Mouse (Mus musculus): ENCODE measurements around the gene Mesp2. TPM values are rescaled to one million over a fixed set of nuclear protein-coding genes. Genes with fewer than 3 reads are reported as not detected.
"Not testable (repeated sequence)": the region's sequence is repeated elsewhere in the genome, so short reads cannot be mapped to it uniquely, and the experiment has no call there.

Gene Mesp2
- polyA plus RNA-seq, 1 experiment from 2014 or later, result 1.2 TPM

DNA sequence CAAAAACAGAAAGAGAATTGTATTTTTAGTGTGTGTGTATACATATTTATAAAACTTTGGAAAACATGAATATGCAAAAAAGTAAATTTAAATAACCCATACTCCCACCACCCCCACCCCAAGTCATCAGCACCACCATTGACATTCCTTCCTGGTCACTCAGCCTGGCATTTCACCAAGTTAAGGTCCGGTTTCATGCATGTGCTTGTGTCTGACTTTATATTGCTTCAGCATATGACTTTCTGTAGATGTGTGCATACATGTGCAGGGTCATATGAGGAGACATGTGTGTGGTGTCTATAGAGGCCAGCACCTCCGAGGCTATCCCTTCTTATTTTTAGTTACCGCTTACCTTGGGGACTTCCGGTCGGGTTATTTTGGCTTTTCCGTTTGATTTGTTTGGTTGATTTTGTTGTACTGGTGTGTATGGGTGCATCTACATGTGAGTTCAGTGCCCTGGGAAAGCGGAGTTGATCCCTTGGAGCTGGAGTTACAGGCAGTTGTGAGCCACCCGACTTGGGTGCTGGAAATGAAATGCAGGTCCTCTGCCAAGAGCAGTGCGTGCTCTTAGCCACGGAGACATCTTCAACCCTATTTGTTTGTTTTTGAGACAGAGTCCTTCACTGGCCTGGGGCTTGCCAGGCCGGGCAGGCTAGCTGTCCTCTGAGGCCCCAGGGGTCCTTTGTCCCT lies 28.6 kb upstream of the Mesp2 start:
- 78% methylated on average over 11 of the region's 11 CpGs for whole genome bisulfite sequencing
- Histone ChIP-seq H3K4me1 (ENCODE audit: control insufficient read depth, insufficient read depth, low read length) (0 out of 2 replicates have a peak, but pooled peaks cover 4% of the 10 kb centered on the region), H3K4me2 (replicated peaks; ENCODE audit: low read depth, low read length) (no peak overlapping the region), H3K36me3 (ENCODE audit: control insufficient read depth, insufficient read depth, low read length) (no peaks in the 10 kb centered on the region), H3K9ac (replicated peaks; ENCODE audit: low read depth, low read length) (no peak overlapping the region), H3K9me3 (ENCODE audit: control insufficient read depth, low read depth, low read length) (no peaks in the 10 kb centered on the region), H3K27me3 (ENCODE audit: control insufficient read depth, insufficient read depth, low read length) (no peaks in the 10 kb centered on the region), H3K4me3 (ENCODE audit: low read depth, low read length) (no peak overlapping the region), H3K27ac (ENCODE audit: low read length) (no peak overlapping the region)
- ATAC-seq (ENCODE audit: insufficient number of reproducible peaks, insufficient read depth, low FRiP score, low read depth), result no peak

DNA sequence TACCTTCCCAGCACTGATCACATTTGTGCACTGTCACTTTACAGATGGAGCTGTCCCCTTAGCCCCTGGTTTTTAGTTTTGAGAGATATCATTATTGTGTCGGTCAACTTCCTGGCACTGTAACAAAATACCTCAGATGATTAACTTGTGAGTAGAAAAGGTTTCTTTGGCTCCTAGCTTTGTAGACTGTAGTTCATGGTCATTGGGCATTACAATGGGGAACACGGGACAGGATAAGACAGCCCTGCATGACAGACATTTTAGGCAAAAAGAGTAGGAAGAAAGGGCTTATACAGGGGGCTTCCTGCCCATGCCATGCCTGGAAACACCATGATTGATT lies 28.0 kb upstream of the Mesp2 start:
- Histone ChIP-seq H3K4me2 (replicated peaks; ENCODE audit: low read depth, low read length) (no peak overlapping the region), H3K9ac (replicated peaks; ENCODE audit: low read depth, low read length) (no peak overlapping the region), H3K4me1 (ENCODE audit: control insufficient read depth, insufficient read depth, low read length) (0 out of 2 replicates have a peak, but pooled peaks cover 4% of the 10 kb centered on the region), H3K9me3 (ENCODE audit: control insufficient read depth, low read depth, low read length) (no peaks in the 10 kb centered on the region), H3K27me3 (ENCODE audit: control insufficient read depth, insufficient read depth, low read length) (no peaks in the 10 kb centered on the region), H3K4me3 (ENCODE audit: low read depth, low read length) (no peak overlapping the region), H3K36me3 (ENCODE audit: control insufficient read depth, insufficient read depth, low read length) (no peaks in the 10 kb centered on the region), H3K27ac (ENCODE audit: low read length) (no peak overlapping the region)
- no peak for ATAC-seq (ENCODE audit: insufficient number of reproducible peaks, insufficient read depth, low FRiP score, low read depth)
- 79% methylated on average over 2 of the region's 2 CpGs for WGBS

DNA sequence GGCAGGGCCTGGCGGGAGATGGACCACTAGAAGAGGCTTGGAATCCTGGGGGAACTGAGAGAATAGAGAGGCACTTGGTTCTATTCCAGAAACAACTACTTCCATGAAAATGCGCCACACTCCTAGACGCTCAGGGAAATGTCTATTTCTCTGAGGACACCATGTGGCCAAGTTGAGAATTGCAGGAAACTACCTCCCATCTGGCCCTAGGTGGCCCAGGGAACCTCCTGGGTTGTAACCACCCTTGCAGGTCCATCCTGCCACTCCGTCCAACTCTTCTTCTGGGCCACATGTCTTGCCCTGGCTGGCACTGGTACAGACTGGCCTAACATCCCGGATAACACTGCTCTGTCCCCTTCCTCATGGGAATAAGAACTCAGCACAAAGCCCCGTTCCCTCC lies 24.2 kb upstream of the Mesp2 start:
- 27% methylated on average over 6 of the region's 6 CpGs for WGBS
- peaks cover 1% of the 10 kb centered on the region; the same call in 1 of the 2 replicates for H3K27me3 ChIP-seq (ENCODE audit: control insufficient read depth, insufficient read depth, low read length)
- ATAC-seq (ENCODE audit: insufficient number of reproducible peaks, insufficient read depth, low FRiP score, low read depth), result peak; percentile 77; the same call in 1 of the 2 replicates

DNA sequence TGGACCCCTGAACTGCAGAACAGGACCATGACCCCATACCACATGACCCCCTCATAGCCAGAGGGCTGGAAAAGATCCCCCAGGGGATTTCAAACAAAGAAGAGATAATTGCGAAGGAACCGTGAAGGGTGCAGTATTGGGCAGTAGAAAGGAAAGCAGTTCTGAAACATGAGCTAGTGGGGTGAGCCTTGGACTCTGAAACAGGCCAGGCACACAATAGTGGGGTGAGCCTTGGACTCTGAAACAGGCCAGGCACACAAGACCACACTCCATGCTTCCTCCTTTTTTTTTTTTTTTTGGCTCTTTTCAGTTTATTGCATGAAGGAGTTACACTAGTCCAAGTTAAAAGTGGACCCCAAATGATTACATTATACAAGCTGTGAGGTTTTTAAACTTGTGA lies 20.7 kb upstream of the Mesp2 start:
- H3K4me2 ChIP-seq (replicated peaks; ENCODE audit: low read depth, low read length); H3K4me3 ChIP-seq (ENCODE audit: low read depth, low read length); H3K9ac ChIP-seq (replicated peaks; ENCODE audit: low read depth, low read length); H3K4me1 ChIP-seq (ENCODE audit: control insufficient read depth, insufficient read depth, low read length); ATAC-seq (ENCODE audit: insufficient number of reproducible peaks, insufficient read depth, low FRiP score, low read depth); H3K27ac ChIP-seq (ENCODE audit: low read length); H3K9me3 ChIP-seq (ENCODE audit: control insufficient read depth, low read depth, low read length); H3K36me3 ChIP-seq (ENCODE audit: control insufficient read depth, insufficient read depth, low read length): not testable (repeated sequence)
- 31% methylated on average over 2 of the region's 2 CpGs for WGBS
- H3K27me3 ChIP-seq (ENCODE audit: control insufficient read depth, insufficient read depth, low read length), result peaks cover 28% of the 10 kb centered on the region

More for the DNA sequence above, 24.2 kb upstream of the Mesp2 start:
- H3K9me3 ChIP-seq (ENCODE audit: control insufficient read depth, low read depth, low read length), result no peaks in the 10 kb centered on the region
- H3K4me3 ChIP-seq (ENCODE audit: low read depth, low read length), result no peak overlapping the region
- no peaks in the 10 kb centered on the region for H3K36me3 ChIP-seq (ENCODE audit: control insufficient read depth, insufficient read depth, low read length)
- H3K4me2 ChIP-seq (replicated peaks; ENCODE audit: low read depth, low read length), result no peak overlapping the region
- H3K9ac ChIP-seq (replicated peaks; ENCODE audit: low read depth, low read length), result no peak overlapping the region
- H3K4me1 ChIP-seq (ENCODE audit: control insufficient read depth, insufficient read depth, low read length), result no peaks in the 10 kb centered on the region
- H3K27ac ChIP-seq (ENCODE audit: low read length), result no peak overlapping the region

DNA sequence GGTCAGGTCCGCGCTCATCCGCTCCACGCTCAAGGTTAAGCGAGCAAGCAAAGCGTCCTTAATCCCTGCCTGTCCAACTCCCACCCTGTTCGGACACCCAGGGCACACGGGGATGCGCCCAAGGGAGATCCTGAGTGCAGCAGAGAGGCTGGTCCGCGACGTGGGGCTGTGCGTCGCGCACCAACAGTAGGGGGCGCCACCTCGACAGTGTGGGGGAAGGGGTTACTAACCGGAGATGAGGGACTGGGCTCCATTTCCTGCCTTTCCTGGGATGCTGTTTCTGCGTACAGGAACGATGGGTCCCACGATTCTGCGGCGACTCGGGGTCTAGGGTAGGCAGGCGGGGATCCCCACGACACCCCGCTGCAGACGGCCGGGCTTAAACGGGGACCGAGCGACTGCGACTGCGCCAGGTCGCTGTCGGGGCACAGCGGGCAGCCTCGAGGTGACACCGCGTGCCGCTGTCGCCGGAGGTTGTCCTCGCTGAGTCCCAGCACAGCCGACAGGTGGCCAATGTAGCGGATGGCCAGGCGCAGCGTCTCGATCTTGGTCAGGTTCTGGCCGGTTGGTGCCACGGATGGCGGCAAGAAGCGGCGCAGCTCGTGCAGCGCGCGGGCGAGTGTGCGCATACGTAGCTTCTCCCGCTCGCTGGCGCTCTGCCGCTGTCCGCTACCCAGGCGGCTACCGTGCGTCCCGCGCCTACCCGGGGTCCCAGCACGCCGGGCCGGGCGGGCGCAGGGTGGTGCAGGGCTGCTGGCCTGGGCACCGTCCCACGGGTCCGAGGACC lies 17.7 kb upstream of the Mesp2 start:
- Histone ChIP-seq H3K9me3 (ENCODE audit: control insufficient read depth, low read depth, low read length) (no peaks in the 10 kb centered on the region), H3K9ac (replicated peaks; ENCODE audit: low read depth, low read length) (peak overlapping the region; percentile 18; the same call in 1 of the 2 replicates)

DNA sequence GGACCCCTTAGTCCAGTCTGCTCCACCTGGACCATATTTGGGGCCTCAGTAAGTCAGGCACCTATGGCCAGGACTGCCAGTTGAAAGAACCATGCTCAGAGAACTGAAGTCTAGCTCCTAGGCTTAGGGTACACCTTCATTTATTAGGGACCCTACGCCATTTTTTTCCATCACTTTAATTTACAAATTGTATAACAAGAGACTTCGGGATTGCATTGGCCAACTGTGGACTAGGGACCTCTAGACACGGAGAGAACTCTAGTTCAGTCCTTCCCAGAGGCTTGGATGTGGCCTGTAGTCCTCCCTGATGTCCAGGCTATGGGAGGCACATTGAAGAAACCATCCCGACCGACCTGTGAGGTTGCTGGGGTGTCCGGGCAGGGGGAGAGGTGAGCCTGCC lies 16.8 kb upstream of the Mesp2 start, which contains the start of gene Mesp1:
Gene Mesp1, minus strand, starts transcription at position 101 of the 400 bp plus-strand sequence.
- no peak for ATAC-seq (ENCODE audit: insufficient number of reproducible peaks, insufficient read depth, low FRiP score, low read depth)
- WGBS, result 66% methylated on average over 6 of the region's 6 CpGs
- peaks cover 28% of the 10 kb centered on the region for H3K27me3 ChIP-seq (ENCODE audit: control insufficient read depth, insufficient read depth, low read length)

More for the DNA sequence above, 17.7 kb upstream of the Mesp2 start:
- H3K4me3 ChIP-seq (ENCODE audit: low read depth, low read length), result peak overlapping the region; percentile 39
- under 1% methylated on average over 80 of the region's 80 CpGs for WGBS
- H3K4me2 ChIP-seq (replicated peaks; ENCODE audit: low read depth, low read length), result peak overlapping the region; percentile 82
- H3K36me3 ChIP-seq (ENCODE audit: control insufficient read depth, insufficient read depth, low read length), result no peaks in the 10 kb centered on the region
- H3K27me3 ChIP-seq (ENCODE audit: control insufficient read depth, insufficient read depth, low read length), result peaks cover 28% of the 10 kb centered on the region
- no peak overlapping the region for H3K27ac ChIP-seq (ENCODE audit: low read length)
- no peak; the same call in 1 of the 2 replicates for ATAC-seq (ENCODE audit: insufficient number of reproducible peaks, insufficient read depth, low FRiP score, low read depth)
- peaks cover 6% of the 10 kb centered on the region; the same call in 1 of the 2 replicates for H3K4me1 ChIP-seq (ENCODE audit: control insufficient read depth, insufficient read depth, low read length)

DNA sequence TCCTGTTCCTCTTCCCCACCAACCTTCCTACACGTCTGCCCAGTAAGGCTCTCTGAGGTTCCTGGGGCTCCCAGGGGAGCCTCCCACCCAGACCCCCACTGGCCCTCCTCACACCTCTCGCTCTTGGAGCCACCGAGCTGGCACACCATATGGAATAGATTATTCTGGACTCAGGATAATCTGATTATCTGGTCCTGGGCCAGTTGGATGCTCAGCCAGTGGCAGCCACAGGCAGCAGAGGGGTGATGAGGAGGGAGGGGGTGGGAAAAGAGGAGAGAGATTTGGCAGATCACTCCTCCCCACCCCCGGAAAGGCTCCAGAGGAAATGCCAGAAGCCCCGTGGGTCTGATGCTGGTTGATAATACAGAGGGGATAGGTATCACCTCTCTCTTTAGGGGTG lies 11.9 kb upstream of the Mesp2 start:
- Histone ChIP-seq H3K9ac (replicated peaks; ENCODE audit: low read depth, low read length) (no peak overlapping the region), H3K9me3 (ENCODE audit: control insufficient read depth, low read depth, low read length) (no peaks in the 10 kb centered on the region), H3K36me3 (ENCODE audit: control insufficient read depth, insufficient read depth, low read length) (no peaks in the 10 kb centered on the region), H3K4me1 (ENCODE audit: control insufficient read depth, insufficient read depth, low read length) (no peaks in the 10 kb centered on the region), H3K4me3 (ENCODE audit: low read depth, low read length) (no peak overlapping the region), H3K27me3 (ENCODE audit: control insufficient read depth, insufficient read depth, low read length) (peaks cover 5% of the 10 kb centered on the region), H3K27ac (ENCODE audit: low read length) (no peak overlapping the region), H3K4me2 (replicated peaks; ENCODE audit: low read depth, low read length) (no peak overlapping the region)
- WGBS, result 18% methylated on average over 5 of the region's 5 CpGs
- no peak for ATAC-seq (ENCODE audit: insufficient number of reproducible peaks, insufficient read depth, low FRiP score, low read depth)

More for the DNA sequence above, 16.8 kb upstream of the Mesp2 start, which contains the start of gene Mesp1:
- Histone ChIP-seq H3K36me3 (ENCODE audit: control insufficient read depth, insufficient read depth, low read length) (no peaks in the 10 kb centered on the region), H3K9me3 (ENCODE audit: control insufficient read depth, low read depth, low read length) (no peaks in the 10 kb centered on the region), H3K4me1 (ENCODE audit: control insufficient read depth, insufficient read depth, low read length) (peaks cover 6% of the 10 kb centered on the region; the same call in 1 of the 2 replicates), H3K4me2 (replicated peaks; ENCODE audit: low read depth, low read length) (peak within 1 kb of the TSS; percentile 82), H3K4me3 (ENCODE audit: low read depth, low read length) (peak within 1 kb of the TSS; percentile 39), H3K27ac (ENCODE audit: low read length) (no peak within 1 kb of the TSS), H3K9ac (replicated peaks; ENCODE audit: low read depth, low read length) (peak within 1 kb of the TSS; percentile 18; the same call in 1 of the 2 replicates)

DNA sequence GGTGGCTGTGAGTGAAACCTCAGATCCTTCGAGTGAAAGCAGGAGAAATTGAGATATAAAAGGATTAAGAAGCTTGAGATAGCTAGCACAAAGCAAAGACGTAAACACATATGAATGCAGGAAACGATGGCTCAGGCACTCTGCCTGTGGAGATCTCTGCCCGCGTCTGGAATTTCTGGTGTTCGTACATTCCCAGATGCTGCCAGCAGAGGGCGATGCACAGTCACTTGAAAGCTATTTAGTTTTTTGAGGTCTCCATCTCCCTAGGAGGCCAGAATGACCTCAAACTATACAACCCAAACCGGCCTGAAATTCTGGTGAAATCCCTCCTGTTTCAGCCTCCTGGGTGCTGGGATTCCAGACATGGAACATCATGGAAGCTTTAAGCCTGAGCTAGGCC lies 11.5 kb upstream of the Mesp2 start:
- Histone ChIP-seq H3K36me3 (ENCODE audit: control insufficient read depth, insufficient read depth, low read length) (no peaks in the 10 kb centered on the region), H3K27ac (ENCODE audit: low read length) (no peak overlapping the region), H3K4me3 (ENCODE audit: low read depth, low read length) (no peak overlapping the region), H3K4me2 (replicated peaks; ENCODE audit: low read depth, low read length) (no peak overlapping the region), H3K27me3 (ENCODE audit: control insufficient read depth, insufficient read depth, low read length) (peaks cover under 1% of the 10 kb centered on the region; the same call in 1 of the 2 replicates), H3K9ac (replicated peaks; ENCODE audit: low read depth, low read length) (no peak overlapping the region), H3K9me3 (ENCODE audit: control insufficient read depth, low read depth, low read length) (no peaks in the 10 kb centered on the region), H3K4me1 (ENCODE audit: control insufficient read depth, insufficient read depth, low read length) (no peaks in the 10 kb centered on the region)
- 2% methylated on average over 8 of the region's 8 CpGs for WGBS
- ATAC-seq (ENCODE audit: insufficient number of reproducible peaks, insufficient read depth, low FRiP score, low read depth), result no peak

Measured in stomach, embryonic 14.5 days (tissue).